Mouse (Mus musculus): Measurements from ENCODE around the gene Plet1.

GRCm38 (mm10) chr9:50499781-50500180 is 5.5 kb downstream of the Plet1 start:
- TF ChIP-seq CTCF (IDR thresholded peaks at IDR 0.05; ENCODE audit: low read depth) = no peak
- TF ChIP-seq EP300 (IDR thresholded peaks at IDR 0.05; ENCODE audit: low read depth) = no peak
